Mouse (Mus musculus): ENCODE data around the gene Dnajc13.

DNA sequence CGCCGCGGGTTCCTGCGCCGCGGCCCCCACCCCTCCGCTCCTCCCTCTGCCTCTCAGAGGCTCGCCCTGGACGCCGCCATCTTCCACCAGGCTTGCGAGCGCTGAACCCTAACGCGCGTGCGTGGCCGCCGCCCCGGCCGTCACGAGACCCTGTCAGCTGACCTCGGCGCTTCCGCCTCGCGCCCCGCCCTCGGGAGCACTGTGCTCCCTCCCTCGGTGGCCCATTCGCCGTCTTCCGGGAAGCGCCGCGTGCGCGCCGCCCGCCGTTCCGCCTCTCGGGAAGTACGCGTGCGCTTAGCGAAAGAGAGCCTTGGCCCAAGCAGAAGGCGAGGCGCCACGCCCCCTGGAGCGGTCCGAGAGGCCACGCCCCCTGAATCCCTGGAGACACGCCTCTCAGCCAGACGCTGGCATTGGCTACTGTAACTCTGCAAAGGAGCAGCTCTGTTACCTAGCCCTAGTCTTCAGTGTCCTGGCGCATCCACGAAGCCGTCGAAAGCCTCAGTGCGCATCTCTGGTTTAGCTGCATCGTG lies at the start of gene Dnajc13:
- peak; percentile 84 for TF ChIP-seq POLR2A (IDR thresholded peaks at IDR 0.05; ENCODE audit: low read depth, low read length)
- no peak for TF ChIP-seq CTCF (IDR thresholded peaks at IDR 0.05; ENCODE audit: borderline replicate concordance, insufficient read depth, low read length)
